Mouse (Mus musculus) neural tube, embryonic 12.5 days (tissue): ENCODE measurements at regions not wholly inside any gene's neighbourhood (a gene's known extent, or its start where the extent isn't known, plus 50 kb on each side); places are given as distances from the start of the nearest gene placed in this dataset.

Experiments
- ATAC-seq: fragments of 200-750 bp; cut with Nextera tagmentation; 2 replicates; pipeline ENCODE4 v1.8.0; 2017; ENCODE audit warnings: low read depth, mild to moderate bottlenecking, moderate TSS enrichment, moderate library complexity; ENCODE audit not compliant: low FRiP score
- H3K27ac ChIP-seq: fragments of 300-500 bp; sonication (generic); 2 replicates; pipeline ENCODE4 v1.5.1; 2016
- H3K27me3 ChIP-seq: fragments of 300-500 bp; sonication (generic); replicated peaks from 2 replicates; pipeline ENCODE4 v1.6.1; 2016; ENCODE audit warnings: mild to moderate bottlenecking
- H3K36me3 ChIP-seq: fragments of 300-500 bp; sonication (generic); 2 replicates; pipeline ENCODE4 v1.6.1; 2016; ENCODE audit warnings: mild to moderate bottlenecking
- H3K4me1 ChIP-seq: fragments of 300-500 bp; sonication (generic); 2 replicates; pipeline ENCODE4 v1.6.1; 2016
- H3K4me2 ChIP-seq: fragments of 300-500 bp; sonication (generic); replicated peaks from 2 replicates; pipeline ENCODE4 v1.6.1; 2016; ENCODE audit warnings: mild to moderate bottlenecking
- H3K4me3 ChIP-seq: fragments of 300-500 bp; sonication (generic); 2 replicates; pipeline ENCODE4 v1.5.1; 2016
- H3K9ac ChIP-seq: fragments of 300-500 bp; sonication (generic); 2 replicates; pipeline ENCODE4 v1.6.1; 2016; ENCODE audit warnings: mild to moderate bottlenecking
- H3K9me3 ChIP-seq: fragments of 300-500 bp; sonication (generic); 2 replicates; pipeline ENCODE4 v1.6.1; 2016; ENCODE audit warnings: mild to moderate bottlenecking
- WGBS: fragments of 180-500 bp; shearing (Covaris S2); methylation state at CpG from one replicate; pipeline ENCODE4 v1.1.7; 2016; 5-methylcytosine and 5-hydroxymethylcytosine counted together

GRCm38 (mm10) chr17:54821059-54821458 is 522.2 kb upstream of the Slc5a7 start:
- Histone ChIP-seq H3K9ac (no peak overlapping the region), H3K9me3 (no peaks in the 10 kb centered on the region), H3K36me3 (no peaks in the 10 kb centered on the region), H3K4me3 (no peak overlapping the region), H3K27me3 (no peaks in the 10 kb centered on the region), H3K4me2 (no peak overlapping the region), H3K27ac (no peak overlapping the region), H3K4me1 (no peaks in the 10 kb centered on the region)
- no peak for ATAC-seq
- WGBS: 89% methylated on average over 5 of the region's 5 CpGs

- no peak overlapping the region for H3K27ac ChIP-seq
- no peak for ATAC-seq
- no peaks in the 10 kb centered on the region for H3K4me1 ChIP-seq
- H3K9me3 ChIP-seq: no peaks in the 10 kb centered on the region
- H3K9ac ChIP-seq: no peak overlapping the region
- no peaks in the 10 kb centered on the region for H3K27me3 ChIP-seq
- no peak overlapping the region for H3K4me3 ChIP-seq
- no peak overlapping the region for H3K4me2 ChIP-seq
- no peaks in the 10 kb centered on the region for H3K36me3 ChIP-seq
- WGBS: 88% methylated on average over 1 of the region's 1 CpGs
Measured at GRCm38 (mm10) chr17:54853631-54854030, 554.8 kb upstream of the Slc5a7 start.

- no peak for ATAC-seq
Measured at GRCm38 (mm10) chr17:54896198-54896597, 549.0 kb upstream of the St6gal2 start.

GRCm38 (mm10) chr17:54929181-54929715 is 515.9 kb upstream of the St6gal2 start:
- Histone ChIP-seq H3K9ac (no peak overlapping the region), H3K4me2 (no peak overlapping the region), H3K27ac (no peak overlapping the region), H3K4me1 (no peaks in the 10 kb centered on the region), H3K27me3 (no peaks in the 10 kb centered on the region), H3K4me3 (no peak overlapping the region), H3K36me3 (no peaks in the 10 kb centered on the region), H3K9me3 (no peaks in the 10 kb centered on the region)
- 76% methylated on average over 3 of the region's 3 CpGs for WGBS
- ATAC-seq: no peak

More at GRCm38 (mm10) chr17:54896198-54896597, 549.0 kb upstream of the St6gal2 start:
- no peaks in the 10 kb centered on the region for H3K9me3 ChIP-seq
- no peak overlapping the region for H3K4me2 ChIP-seq
- H3K4me3 ChIP-seq: no peak overlapping the region
- no peaks in the 10 kb centered on the region for H3K4me1 ChIP-seq
- H3K9ac ChIP-seq: no peak overlapping the region
- H3K27me3 ChIP-seq: no peaks in the 10 kb centered on the region
- H3K36me3 ChIP-seq: no peaks in the 10 kb centered on the region
- no peak overlapping the region for H3K27ac ChIP-seq
- WGBS: 55% methylated on average over 4 of the region's 4 CpGs

- Histone ChIP-seq H3K9ac (no peak overlapping the region), H3K4me3 (no peak overlapping the region), H3K36me3 (no peaks in the 10 kb centered on the region), H3K27me3 (no peaks in the 10 kb centered on the region), H3K4me2 (no peak overlapping the region), H3K9me3 (no peaks in the 10 kb centered on the region), H3K4me1 (0 out of 2 replicates have a peak, but pooled peaks cover 6% of the 10 kb centered on the region), H3K27ac (no peak overlapping the region)
- WGBS: 33% methylated on average over 3 of the region's 3 CpGs
- ATAC-seq: 0 out of 2 replicates have a peak, but pooled peaks have one; percentile 50
Measured at GRCm38 (mm10) chr17:54943380-54944047, 501.7 kb upstream of the St6gal2 start.

- Histone ChIP-seq H3K4me3 (no peak overlapping the region), H3K9me3 (no peaks in the 10 kb centered on the region), H3K36me3 (no peaks in the 10 kb centered on the region), H3K4me2 (no peak overlapping the region), H3K27me3 (no peaks in the 10 kb centered on the region), H3K4me1 (0 out of 2 replicates have a peak, but pooled peaks cover 6% of the 10 kb centered on the region), H3K9ac (no peak overlapping the region), H3K27ac (no peak overlapping the region)
- 79% methylated on average over 6 of the region's 6 CpGs for WGBS
- no peak for ATAC-seq
Measured at GRCm38 (mm10) chr17:54944288-54944931, 500.8 kb upstream of the St6gal2 start.
